Mouse (Mus musculus) 3T3-L1 (cell line): ENCODE data around the gene Serpinb1b.

Source experiments
- DNase-seq: peaks from one replicate; pipeline ENCODE4 v3.0.0-alpha.2; 2015; ENCODE audit warnings: low read depth, low spot score

The Serpinb1b gene

DNA sequence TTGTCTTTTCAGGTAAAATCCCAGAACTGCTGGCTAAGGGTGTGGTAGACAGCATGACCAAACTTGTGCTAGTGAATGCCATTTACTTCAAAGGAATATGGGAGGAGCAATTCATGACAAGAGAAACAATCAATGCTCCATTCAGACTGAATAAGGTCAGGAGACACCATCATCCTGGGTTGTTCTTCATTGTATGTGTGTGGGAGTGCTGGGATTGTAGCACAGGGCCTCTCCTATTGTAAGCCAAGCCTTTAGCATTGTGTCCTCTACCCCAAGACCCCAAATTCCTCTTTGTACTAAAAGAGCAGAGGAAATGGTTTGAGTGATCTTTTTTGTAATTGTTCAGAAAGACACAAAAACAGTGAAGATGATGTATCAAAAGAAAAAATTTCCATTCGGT, 12.9 kb downstream of the Serpinb1b start:
- no peak for DNase-seq

DNA sequence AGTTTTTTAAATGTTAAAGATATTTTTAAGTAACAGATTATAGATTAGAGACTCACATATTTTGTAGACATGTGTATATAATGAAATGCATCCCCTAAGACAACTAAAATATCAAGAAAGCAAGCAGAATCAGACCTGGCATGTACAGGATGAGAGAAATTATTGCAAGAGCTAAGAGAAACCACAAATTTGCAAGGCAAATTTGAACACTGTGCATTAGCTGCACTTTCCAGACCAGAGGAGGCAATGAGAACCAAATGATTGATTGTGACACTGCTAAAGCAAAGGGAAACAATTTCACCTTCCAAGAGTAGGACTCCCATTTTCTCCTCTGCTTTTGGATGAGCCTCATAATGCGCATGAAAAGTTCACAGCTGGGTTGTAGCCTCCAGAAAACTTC, 17.2 kb downstream of the Serpinb1b start:
- no peak for DNase-seq

DNA sequence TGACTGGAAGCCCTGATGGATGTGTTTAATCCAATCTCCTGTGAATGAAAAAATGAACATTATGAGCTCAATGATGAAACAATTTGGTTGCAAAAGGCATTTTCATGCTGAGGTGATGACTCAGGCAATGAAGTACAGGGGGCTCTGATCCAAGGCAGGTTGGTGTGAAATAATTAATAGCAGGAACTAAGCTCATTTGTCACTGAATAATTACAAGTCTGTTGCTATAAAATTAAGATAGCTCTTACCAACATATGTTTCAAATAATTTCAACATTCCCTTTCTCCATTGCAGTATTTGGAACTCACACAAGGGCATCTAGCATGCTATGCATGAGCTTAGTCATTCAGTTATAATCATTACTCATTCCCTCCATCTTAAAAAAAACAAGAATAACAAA, 27.3 kb downstream of the Serpinb1b start:
- peak; percentile 75 for DNase-seq

DNA sequence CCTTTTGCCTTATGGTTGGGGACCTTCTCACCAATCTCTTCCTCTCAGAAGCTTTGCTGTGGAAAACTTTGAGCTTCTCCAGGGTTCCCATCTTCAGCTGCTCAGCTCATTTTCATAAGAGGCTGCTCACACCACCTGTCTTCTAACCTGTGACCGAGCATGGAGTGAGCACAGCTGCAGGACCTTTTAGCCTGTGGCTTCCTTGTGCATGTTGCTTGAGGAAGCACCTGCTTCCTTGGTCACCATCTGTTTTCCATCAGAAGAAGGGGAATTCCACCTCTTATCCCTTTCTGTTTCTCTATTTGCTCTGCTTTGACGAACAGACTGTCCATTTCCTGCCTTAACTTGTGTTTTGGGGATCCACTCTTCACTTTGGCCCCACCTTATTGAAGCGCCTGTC, 34.7 kb downstream of the Serpinb1b start:
- DNase-seq = peak; percentile 32

DNA sequence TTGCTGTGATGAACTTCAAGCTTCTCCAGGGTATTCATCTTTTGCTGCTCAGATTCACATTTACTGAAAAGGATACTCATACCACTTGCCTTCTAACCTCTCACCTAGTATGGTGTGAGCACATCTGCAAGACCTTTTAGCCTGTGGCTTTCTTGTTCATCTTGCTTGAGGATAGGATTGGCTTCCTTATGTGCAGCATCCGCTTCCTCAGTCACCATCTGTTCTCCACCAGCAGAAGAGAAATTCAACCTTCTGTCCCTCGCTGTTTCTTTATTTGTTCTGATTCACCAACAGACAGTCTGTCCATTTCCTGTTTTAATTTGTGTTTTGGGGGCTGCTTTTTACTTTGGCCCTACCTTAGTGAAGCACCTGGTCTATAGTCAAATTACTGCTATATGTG, 59.3 kb downstream of the Serpinb1b start:
- no peak for DNase-seq

DNA sequence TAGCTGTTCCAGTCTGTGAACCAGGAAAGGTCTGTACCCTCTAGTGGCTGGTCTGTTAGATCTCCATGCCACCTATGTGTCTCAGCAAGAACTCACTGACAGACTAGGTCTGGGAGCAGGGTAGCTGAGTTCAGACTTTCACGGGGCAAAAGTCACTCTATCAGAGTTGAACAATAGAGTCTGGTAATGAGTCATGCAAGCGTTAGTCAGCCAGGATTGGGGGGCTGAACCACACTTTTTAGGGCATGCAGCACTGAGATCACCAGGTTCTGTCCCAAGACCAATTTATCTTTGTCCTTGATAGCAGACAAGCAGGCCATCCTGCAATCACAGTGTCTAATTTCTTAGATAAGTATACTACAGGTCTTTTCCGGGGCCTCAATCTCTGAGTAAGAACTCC, 63.1 kb downstream of the Serpinb1b start:
- peak; percentile 73 for DNase-seq
